Mouse (Mus musculus) olfactory bulb, adult 2 months (tissue): Measurements from ENCODE around the gene Tssk1.

Experiments used
- CTCF ChIP-seq: fragments of 200-500 bp; IDR thresholded peaks from 2 replicates; pipeline ENCODE4 v1.5.1; 2012; ENCODE audit warnings: low read depth, mild to moderate bottlenecking, low read length, moderate library complexity; ENCODE audit not compliant: insufficient read depth
- POLR2A ChIP-seq: fragments of 200-500 bp; IDR thresholded peaks from 2 replicates; pipeline ENCODE4 v1.6.1; 2012; ENCODE audit warnings: mild to moderate bottlenecking, low read depth, low read length, moderate library complexity; ENCODE audit not compliant: insufficient read depth

GRCm38 (mm10) chr16:17920586-17920985, 26.6 kb downstream of the Tssk1 start:
- TF ChIP-seq CTCF (no peak), POLR2A (no peak)
